Mouse (Mus musculus): Measurements from ENCODE around the gene Olfr545.

Gene Olfr545

DNA sequence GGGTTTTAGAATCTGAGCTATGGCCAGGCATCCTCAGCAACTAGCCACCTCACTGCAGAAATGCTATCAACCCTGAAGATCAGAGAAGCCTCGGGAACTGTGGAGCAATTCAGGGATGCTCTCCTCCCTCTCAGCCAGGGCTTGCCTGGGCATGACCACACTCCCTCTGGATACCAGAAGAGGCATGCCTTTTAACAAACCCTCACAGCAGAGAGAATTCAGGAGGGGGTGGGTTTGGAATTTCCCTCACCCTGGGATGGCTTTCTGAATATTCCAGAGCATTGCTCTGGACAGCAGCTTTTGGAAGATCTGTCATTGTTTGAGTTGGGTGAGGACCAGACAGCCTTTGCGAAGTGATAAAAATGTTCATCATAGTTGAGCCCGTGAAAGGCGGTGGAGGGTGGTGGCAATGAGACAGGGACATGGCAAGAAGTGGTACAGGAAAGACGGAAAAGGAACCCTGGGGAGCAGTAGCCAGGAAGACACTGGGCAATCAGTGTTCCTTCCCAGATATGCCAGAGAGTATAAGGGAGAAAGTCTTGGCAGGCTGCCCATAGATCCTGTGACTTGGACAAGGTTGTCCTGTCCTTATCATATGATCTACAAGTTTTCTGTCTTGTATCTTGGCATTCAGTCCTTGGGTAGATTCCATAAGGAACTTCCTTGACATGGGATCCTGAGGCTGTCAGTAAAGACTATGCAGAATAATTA is 19.9 kb downstream of the Olfr545 start:
- DNase-seq (ENCODE audit: low read depth in 1 of 2, low spot score in 2 of 2) = no peak

DNA sequence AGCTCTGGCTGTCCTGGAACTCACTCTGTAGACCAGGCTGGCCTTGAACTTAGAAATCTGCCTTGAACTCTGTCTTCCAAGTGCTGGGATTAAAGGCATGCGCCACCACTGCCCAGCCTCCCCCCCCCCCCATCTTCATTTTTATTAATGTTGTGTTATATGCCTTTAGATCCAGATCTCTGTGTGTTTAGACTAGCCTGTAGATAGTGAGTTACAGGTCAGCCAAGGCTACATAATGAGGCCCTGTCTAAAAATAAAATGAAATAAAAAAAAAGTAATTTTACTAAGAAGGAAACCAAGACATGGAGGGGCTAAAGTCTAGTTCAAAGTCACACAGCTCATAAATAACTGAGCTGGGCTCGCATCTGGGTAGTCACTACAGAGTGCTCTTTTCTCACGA is 20.4 kb downstream of the Olfr545 start:
- DNase-seq (ENCODE audit: low read depth in 1 of 2, low spot score in 2 of 2) = no peak

DNA sequence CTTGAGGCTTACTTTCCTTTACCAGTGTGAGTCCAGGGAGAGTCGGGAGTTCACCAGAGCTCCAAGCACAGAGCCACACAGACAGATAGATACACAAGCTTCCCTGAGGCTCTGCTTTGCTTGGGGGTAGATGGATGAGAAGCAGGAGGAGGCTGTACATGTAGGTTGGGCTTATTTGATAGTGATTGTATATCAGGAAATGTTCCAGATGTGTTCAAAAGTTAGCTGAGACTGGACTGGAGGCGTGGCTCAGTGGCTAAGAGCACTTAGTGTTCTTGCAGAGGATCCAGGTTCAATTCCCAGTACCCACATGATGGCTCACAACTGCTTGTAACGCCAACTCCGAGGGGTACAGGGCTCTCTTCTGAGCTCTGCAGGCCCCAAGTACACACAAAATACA is 20.9 kb downstream of the Olfr545 start:
- DNase-seq (ENCODE audit: low read depth in 1 of 2, low spot score in 2 of 2) = no peak

DNA sequence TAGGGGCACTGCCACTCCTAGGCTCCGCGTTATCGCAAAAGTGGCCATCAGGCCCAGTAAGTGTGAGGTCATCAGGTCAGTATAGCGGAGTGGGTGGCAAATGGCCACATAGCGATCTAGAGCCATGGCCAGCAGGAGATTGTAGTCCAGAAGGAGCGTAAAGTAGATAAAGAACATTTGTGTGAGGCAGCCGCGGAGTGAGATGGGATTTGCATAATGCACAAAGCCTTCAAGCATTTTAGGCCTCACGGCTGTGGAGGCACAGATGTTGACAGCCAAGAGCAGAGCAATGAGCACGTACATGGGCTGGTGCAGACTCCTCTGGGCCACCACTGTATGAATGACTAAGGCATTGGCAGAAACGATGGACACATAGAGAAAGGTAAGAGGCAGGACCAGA is 22.0 kb downstream of the Olfr545 start:
- DNase-seq (ENCODE audit: low read depth in 1 of 2, low spot score in 2 of 2) = no peak

DNA sequence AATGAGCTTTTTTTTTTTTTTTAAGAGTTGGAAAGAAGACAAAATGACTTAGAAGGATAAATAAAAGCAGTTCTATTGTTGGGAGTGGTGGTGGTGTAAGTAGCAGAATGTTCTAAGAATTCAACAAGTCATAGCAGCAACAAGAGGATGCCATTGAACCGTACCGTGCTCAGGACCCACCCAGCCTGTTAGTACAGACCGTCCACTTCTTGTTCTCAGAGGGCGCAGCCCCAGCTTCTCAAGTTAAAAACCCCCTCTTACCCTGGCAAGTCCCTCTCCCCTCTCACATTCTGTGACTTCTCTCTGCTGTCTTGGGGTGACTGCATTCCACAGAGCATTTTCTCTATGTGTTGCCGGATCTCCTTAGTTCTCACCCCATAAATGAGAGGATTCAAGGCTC is 22.8 kb downstream of the Olfr545 start:
- DNase-seq (ENCODE audit: low read depth in 1 of 2, low spot score in 2 of 2) = no peak

DNA sequence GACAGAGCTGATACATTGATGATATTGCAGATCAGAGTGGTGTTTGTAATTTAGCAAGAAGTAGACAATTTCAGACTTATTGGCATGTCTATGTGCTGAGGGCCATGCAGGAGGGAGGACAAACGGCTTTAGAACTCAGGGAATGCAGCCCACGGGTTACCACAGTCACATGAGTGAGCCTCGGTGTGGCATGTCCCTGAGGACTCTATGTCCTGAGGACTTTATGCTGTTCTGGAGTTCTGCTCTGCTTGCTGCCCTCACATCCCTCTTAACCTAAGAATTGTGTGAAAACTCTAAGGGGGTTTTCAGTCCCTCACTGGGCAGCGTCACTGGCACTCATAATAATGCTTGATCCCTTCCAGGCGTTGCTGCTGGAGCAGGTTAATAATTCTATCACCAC is 26.7 kb downstream of the Olfr545 start:
- no peak for DNase-seq (ENCODE audit: low read depth in 1 of 2, low spot score in 2 of 2)

DNA sequence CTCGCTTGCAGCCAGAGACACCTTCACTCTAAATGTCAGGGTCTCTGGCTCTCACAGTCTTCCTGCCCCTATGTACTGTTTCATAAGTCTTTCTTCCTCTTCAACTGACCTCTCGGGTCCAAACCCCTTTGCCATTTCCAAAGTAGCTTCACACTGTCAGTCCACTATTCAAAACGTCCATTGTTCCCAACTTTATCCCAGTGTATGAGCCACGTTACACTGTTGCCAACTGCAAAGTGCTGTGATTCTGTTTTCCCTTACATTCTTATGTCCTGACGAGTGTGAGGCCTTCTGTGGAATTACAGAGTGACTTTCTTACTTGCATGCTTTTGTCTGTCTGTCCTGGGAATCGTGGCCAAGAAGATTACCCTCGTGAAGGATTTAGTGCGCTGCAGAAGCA is 31.8 kb downstream of the Olfr545 start:
- no peak for DNase-seq (ENCODE audit: low read depth in 1 of 2, low spot score in 2 of 2)

DNA sequence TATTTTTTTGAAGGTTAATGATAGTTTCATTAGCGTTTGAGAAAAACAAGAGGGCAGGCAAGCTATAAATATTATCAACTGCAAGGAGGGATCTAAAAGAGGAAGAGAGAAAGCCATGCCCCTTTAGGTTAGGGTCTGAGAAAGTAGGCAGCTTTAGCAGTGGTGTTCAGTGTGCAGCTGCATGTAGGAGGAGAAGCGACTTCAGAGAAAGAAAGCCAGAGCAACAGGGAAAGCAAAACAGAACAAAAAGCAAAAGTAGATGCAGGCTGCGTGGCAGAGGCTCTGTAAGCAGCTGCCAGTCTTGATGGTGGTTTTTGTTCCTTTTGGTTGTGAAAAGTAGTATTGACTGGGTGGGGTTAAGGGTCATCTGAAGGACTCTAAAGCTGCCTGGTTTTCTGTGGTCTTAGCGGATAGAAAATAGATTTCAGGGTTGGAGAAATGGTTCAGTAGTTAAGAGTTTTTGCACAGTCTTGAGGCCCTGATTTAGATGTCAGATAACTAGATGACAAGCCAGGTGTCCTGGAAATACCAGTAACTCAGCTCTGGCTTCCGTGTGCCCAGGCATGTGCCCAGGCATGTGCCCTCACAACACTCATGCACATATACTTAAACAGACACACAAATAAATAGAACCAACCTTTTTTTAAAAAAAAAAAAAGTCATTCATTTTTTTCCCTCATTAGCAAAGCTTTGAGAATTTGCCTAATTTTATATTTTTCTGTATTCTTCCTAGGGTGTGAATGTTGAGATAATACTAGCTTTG is 40.6 kb downstream of the Olfr545 start:
- no peak for DNase-seq (ENCODE audit: low read depth in 1 of 2, low spot score in 2 of 2)

DNA sequence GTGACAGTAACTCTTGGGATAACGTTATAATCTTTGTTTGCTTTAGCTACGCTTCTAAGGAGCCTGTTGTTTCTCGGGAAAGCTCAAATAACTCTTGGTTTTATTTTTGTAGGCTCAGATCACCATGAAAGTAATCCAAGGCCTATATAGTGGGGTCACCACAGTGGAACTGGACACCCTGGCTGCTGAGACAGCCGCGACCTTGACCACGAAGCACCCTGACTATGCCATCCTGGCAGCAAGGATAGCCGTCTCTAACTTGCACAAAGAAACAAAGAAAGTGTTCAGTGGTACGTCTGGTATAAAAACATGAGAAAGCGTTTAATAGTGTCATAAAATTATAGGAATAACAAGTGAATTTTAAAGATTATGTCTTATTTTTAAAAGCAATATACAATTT is 52.9 kb downstream of the Olfr545 start:
- DNase-seq (ENCODE audit: low read depth in 1 of 2, low spot score in 2 of 2) = no peak

DNA sequence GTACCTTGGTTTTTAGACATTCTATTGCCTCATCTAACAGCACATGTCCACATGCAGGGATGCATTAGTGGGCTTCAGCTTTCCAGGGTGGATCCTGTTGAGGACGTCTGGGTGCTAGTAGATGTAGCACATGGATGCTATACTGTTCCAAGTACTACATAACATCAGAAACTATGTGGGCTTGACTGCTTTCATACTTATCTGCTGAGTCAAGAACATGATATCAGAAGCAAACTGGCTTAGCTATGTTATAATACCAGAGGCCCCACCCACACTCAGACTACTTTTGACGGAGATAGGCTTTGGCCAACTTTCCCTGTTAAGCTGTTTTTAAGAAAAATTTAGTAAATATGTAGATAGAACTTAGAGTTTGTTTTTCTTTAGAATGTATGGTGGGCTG is 55.1 kb downstream of the Olfr545 start:
- no peak for DNase-seq (ENCODE audit: low read depth in 1 of 2, low spot score in 2 of 2)

DNA sequence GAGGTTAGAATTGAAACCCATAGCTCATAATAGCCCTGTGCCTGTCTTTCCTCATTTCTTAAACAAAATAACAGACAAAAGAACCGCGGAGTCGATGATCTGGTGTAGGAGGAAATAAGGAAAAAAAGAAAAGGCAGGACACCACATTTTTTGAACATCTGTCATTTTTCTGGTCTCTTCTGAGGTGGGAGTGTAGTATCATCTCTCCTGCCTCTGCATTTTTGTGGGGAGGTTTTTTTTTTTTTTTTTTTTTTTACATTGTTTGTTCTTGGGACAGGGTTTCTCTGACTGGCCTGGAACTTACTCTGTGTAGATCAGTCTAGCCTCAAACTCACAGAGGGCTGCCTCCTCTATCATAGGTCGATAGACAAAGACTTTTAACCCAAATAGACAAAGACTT is 56.9 kb downstream of the Olfr545 start:
- no peak for DNase-seq (ENCODE audit: low read depth in 1 of 2, low spot score in 2 of 2)

DNA sequence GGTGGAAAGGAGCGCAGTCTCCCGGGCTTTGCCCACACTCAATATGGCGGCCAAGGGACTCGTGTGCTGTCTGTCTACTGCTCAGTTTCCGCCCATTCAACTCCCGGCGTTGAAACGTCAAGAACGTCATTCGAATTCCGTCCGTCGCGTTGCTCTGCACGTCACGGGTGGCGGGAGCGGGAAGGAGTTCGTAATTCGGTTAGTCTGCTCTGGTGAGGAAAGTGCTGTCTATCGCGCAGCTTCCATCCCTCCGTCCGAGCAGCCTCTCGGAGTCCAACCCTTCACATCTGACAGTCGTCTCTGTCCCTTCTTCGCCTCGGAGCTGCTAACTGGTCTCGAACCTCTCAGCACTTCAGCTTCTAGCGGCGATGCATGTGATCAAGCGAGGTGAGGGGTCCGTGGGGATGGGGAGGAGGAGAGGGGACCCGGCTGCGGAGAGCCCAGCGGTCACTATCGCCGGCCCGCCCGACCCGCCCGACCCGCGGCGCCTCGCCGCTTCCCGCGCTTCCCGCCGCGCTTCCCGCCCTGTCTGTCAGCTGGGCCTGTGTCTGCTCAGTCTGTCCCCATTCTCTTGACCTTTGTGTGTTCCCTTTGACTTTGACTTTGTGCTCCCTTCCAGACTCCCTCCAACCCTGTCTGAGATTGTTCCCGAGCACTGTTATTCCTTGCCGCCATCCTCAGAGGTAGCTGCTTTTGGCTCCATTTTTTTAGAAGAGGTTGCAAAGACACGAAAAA is 57.5 kb downstream of the Olfr545 start, which contains the start of gene Rrm1:
Gene Rrm1, plus strand, starts transcription at position 39 of the 735 bp plus-strand sequence.
- peak; percentile 87 to 92 for DNase-seq (ENCODE audit: low read depth in 1 of 2, low spot score in 2 of 2)

All from monocyte, adult 2 months (primary cell).